Mouse (Mus musculus) intestine, embryonic 16.5 days (tissue): ENCODE data around the gene Rapgef3. TPM values are rescaled to one million over a fixed set of nuclear protein-coding genes. Genes with fewer than 3 reads are reported as not detected.

ENCODE experiments used
- ATAC-seq: fragments of 200-750 bp; cut with Nextera tagmentation; 2 replicates; pipeline ENCODE4 v1.8.0; 2017; ENCODE audit warnings: moderate TSS enrichment, moderate library complexity
- H3K27ac ChIP-seq: fragments of 300-500 bp; sonication (generic); 2 replicates; pipeline ENCODE4 v1.5.1; 2014; ENCODE audit warnings: mild to moderate bottlenecking, low read length
- H3K27me3 ChIP-seq: fragments of 300-500 bp; sonication (generic); replicated peaks from 2 replicates; pipeline ENCODE4 v1.6.1; 2014; ENCODE audit warnings: low read length, control low read depth, mixed read lengths; ENCODE audit not compliant: control insufficient read depth, insufficient read depth
- H3K36me3 ChIP-seq: fragments of 300-500 bp; sonication (generic); 2 replicates; pipeline ENCODE4 v1.6.1; 2014; ENCODE audit warnings: low read length, control low read depth; ENCODE audit not compliant: control insufficient read depth, insufficient read depth
- H3K4me1 ChIP-seq: fragments of 300-500 bp; sonication (generic); 2 replicates; pipeline ENCODE4 v1.6.1; 2014; ENCODE audit warnings: low read length, control low read depth, mixed read lengths; ENCODE audit not compliant: control insufficient read depth, insufficient read depth
- H3K4me2 ChIP-seq: fragments of 300-500 bp; sonication (generic); 2 replicates; pipeline ENCODE4 v1.6.1; 2014; ENCODE audit warnings: low read depth, low read length, control low read depth
- H3K4me3 ChIP-seq: fragments of 300-500 bp; sonication (generic); 2 replicates; pipeline ENCODE4 v1.5.1; 2014; ENCODE audit warnings: mild to moderate bottlenecking, low read length
- H3K9ac ChIP-seq: fragments of 300-500 bp; sonication (generic); 2 replicates; pipeline ENCODE4 v1.6.1; 2014; ENCODE audit warnings: low read depth, low read length
- H3K9me3 ChIP-seq: fragments of 300-500 bp; sonication (generic); 2 replicates; pipeline ENCODE4 v1.6.1; 2016; ENCODE audit warnings: low read length, control low read depth; ENCODE audit not compliant: control insufficient read depth
- WGBS: fragments of 180-500 bp; shearing (Covaris S2); extraction: QIAGEN DNeasy Blood & Tissue Kit; methylation state at CpG from one replicate; pipeline ENCODE4 v1.1.7; 2014; 5-methylcytosine and 5-hydroxymethylcytosine counted together
- polyA plus RNA-seq: library from polyadenylated mRNA; unstranded; fragments of >200 nt; fragmentation: Nextera tagmentation; extraction: Ambion mirVana; gene quantifications from 2 replicates; pipeline ENCODE4 v1.2.1, GENCODE M21; 2015

The Rapgef3 gene
- polyA plus RNA-seq, 1 experiment from 2014 or later: 7.9 TPM

GRCm38 (mm10) chr15:97796674-97797310, 29.0 kb upstream of the Rapgef3 start:
- H3K36me3 ChIP-seq: peaks cover 17% of the 10 kb centered on the region
- H3K27me3 ChIP-seq: no peaks in the 10 kb centered on the region
- H3K9ac ChIP-seq: no peak overlapping the region
- H3K9me3 ChIP-seq: no peaks in the 10 kb centered on the region
- no peak overlapping the region for H3K27ac ChIP-seq
- no peak for ATAC-seq
- no peak overlapping the region for H3K4me2 ChIP-seq
- WGBS: 95% methylated on average over 17 of the region's 17 CpGs
- H3K4me3 ChIP-seq: no peak overlapping the region
- no peaks in the 10 kb centered on the region for H3K4me1 ChIP-seq

DNA sequence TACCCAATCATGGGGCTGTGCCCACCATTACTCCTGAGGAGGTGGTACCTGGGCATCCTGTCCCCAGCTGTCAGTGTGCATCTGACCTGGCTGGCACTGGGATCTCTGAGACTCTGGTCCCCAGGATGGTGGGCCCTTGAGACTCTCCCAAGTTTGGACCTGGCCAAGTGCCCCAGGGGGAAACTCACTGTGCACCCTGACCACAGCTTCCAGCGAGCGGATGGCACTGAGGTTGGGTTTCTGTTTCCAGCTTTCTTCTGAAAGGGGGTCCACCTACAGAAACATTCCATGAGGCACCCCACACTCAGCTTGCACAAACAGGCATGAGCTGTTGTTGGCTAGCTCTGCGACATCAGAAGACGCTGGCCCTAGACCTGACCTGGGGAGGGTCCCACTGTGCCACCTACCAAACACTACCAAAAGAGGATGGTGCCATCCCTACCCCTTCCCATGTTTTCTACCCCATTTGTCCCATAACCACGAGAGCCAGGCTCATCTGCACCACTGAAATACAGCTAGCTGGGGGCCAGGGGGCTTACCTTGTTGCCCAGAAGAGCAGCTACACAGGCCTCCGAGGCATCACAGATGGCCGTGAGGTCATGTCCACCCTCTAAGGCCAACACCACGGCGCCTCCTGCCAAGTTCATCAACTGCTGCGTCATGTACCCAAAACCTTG, 27.9 kb upstream of the Rapgef3 start:
- 96% methylated on average over 10 of the region's 10 CpGs for WGBS
- Histone ChIP-seq H3K9ac (no peak overlapping the region), H3K4me1 (no peaks in the 10 kb centered on the region), H3K9me3 (no peaks in the 10 kb centered on the region), H3K4me3 (no peak overlapping the region), H3K27ac (no peak overlapping the region), H3K4me2 (no peak overlapping the region), H3K36me3 (peaks cover 18% of the 10 kb centered on the region), H3K27me3 (no peaks in the 10 kb centered on the region)
- ATAC-seq: no peak

DNA sequence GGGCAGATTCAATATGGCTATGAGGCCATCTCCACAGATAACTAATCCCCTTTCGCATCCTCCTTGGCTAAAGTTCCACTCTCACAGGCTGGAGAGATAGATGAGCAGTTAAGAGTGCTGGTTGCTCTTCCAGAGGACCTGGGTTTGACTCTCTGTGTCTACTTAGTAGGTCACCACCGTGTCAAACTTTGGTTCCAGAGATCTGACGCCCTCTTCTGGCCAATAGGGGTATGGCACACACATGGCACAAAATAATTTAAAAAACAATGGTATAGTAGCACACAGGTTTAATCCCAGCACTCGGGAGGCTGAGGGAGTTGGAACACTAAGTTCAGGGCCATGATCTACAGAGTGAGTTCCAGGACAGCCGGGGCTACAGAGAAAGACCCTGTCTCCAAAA, 26.5 kb upstream of the Rapgef3 start:
- Histone ChIP-seq H3K4me3 (no peak overlapping the region), H3K4me1 (no peaks in the 10 kb centered on the region), H3K9ac (no peak overlapping the region), H3K27me3 (no peaks in the 10 kb centered on the region), H3K4me2 (no peak overlapping the region), H3K36me3 (peaks cover 16% of the 10 kb centered on the region), H3K9me3 (no peaks in the 10 kb centered on the region), H3K27ac (no peak overlapping the region)
- 73% methylated on average over 5 of the region's 5 CpGs for WGBS
- no peak for ATAC-seq

DNA sequence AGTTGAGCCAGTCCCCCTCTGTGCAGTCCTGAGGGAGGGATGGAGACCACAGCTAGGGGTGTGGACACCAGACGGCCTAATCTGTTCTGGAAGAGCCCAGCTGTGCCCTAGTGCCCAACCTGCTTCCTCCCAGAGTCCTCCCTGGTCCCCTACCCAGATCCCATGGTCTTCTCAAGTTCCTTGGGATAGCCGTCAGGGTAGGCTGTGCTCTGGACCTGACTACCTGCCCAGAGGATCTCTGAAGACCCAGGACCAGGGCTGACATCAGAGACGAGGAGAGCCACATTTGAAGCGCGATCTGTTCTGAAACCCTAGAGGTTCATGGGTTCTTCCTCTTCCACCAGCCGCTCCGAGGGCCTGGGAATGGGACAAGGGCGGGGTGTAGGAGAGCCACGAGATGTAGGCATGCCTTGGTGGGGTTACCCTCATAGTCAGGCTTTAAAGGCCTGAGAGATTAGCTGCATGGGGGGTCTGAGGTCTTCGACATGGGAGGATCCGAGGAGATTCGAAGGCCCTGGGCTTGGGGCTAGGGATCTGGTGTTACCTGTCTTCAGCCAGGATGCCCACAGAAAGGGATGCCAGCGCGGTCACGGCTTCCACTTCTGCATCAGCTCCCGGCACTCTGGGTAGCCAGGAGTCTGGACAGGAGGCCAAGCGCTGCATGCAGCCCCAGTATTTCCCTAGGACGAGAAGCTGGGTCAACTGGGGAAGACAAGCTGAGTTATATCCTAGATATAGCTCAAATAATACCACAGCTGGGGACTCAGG, 25.8 kb upstream of the Rapgef3 start:
- H3K4me2 ChIP-seq: no peak overlapping the region
- H3K9me3 ChIP-seq: no peaks in the 10 kb centered on the region
- 90% methylated on average over 18 of the region's 18 CpGs for WGBS
- no peak for ATAC-seq
- peaks cover 16% of the 10 kb centered on the region for H3K36me3 ChIP-seq
- H3K4me3 ChIP-seq: no peak overlapping the region
- H3K4me1 ChIP-seq: peaks cover 5% of the 10 kb centered on the region
- no peaks in the 10 kb centered on the region for H3K27me3 ChIP-seq
- no peak overlapping the region for H3K27ac ChIP-seq
- no peak overlapping the region for H3K9ac ChIP-seq

GRCm38 (mm10) chr15:97791126-97791700, 23.4 kb upstream of the Rapgef3 start:
- H3K4me3 ChIP-seq: no peak overlapping the region
- no peak for ATAC-seq
- 88% methylated on average over 11 of the region's 11 CpGs for WGBS
- H3K4me2 ChIP-seq: no peak overlapping the region
- H3K9me3 ChIP-seq: no peaks in the 10 kb centered on the region
- H3K27me3 ChIP-seq: no peaks in the 10 kb centered on the region
- H3K9ac ChIP-seq: no peak overlapping the region
- peaks cover 7% of the 10 kb centered on the region for H3K4me1 ChIP-seq
- peaks cover 13% of the 10 kb centered on the region for H3K36me3 ChIP-seq
- no peak overlapping the region for H3K27ac ChIP-seq

DNA sequence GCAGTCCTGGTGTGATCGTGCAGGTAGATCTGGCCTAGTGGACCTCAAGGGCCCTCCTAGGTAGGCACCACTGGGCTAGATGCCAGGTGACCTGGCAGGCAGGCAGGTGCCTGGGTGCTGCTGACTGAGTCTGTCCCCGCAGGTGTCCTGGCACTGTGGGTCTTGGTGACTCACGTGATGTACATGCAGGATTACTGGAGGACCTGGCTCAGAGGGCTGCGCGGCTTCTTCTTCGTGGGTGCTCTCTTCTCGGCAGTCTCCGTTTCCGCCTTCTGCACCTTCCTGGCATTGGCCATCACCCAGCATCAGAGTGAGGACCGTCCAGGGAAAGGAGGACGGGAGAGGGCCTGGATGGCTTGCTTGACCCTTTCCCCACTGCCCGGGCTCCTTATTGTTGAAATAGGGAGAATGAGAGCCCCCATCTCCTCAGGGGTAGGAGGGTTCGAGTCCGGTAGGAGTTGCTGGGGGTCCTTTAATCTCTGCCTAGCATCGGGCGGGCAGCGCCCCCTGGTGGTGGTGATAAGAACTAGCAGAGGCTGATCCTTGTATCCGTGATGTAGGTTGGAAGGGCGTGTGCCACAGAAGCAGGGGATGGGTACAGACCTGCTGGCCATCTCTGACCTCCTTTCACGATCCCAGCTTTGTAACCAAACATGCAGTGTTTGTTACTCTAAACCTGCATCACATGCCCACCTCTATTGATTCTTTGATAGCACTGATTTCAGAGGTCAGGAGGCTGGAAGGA, 22.2 kb upstream of the Rapgef3 start:
- peaks cover 7% of the 10 kb centered on the region for H3K4me1 ChIP-seq
- H3K4me2 ChIP-seq: no peak overlapping the region
- H3K27ac ChIP-seq: no peak overlapping the region
- no peak for ATAC-seq
- no peaks in the 10 kb centered on the region for H3K9me3 ChIP-seq
- peaks cover 8% of the 10 kb centered on the region for H3K36me3 ChIP-seq
- no peak overlapping the region for H3K4me3 ChIP-seq
- WGBS: 55% methylated on average over 20 of the region's 20 CpGs
- no peak overlapping the region for H3K9ac ChIP-seq
- H3K27me3 ChIP-seq: no peaks in the 10 kb centered on the region

GRCm38 (mm10) chr15:97788821-97789220, 21.0 kb upstream of the Rapgef3 start:
- H3K27ac ChIP-seq: 0 out of 2 replicates have a peak overlapping the region, but pooled peaks have one; percentile 33
- H3K4me1 ChIP-seq: peaks cover 7% of the 10 kb centered on the region
- peaks cover 8% of the 10 kb centered on the region for H3K36me3 ChIP-seq
- 37% methylated on average over 6 of the region's 6 CpGs for WGBS
- H3K9me3 ChIP-seq: no peaks in the 10 kb centered on the region
- no peaks in the 10 kb centered on the region for H3K27me3 ChIP-seq
- H3K4me3 ChIP-seq: no peak overlapping the region
- no peak for ATAC-seq
- no peak overlapping the region for H3K4me2 ChIP-seq
- no peak overlapping the region for H3K9ac ChIP-seq

DNA sequence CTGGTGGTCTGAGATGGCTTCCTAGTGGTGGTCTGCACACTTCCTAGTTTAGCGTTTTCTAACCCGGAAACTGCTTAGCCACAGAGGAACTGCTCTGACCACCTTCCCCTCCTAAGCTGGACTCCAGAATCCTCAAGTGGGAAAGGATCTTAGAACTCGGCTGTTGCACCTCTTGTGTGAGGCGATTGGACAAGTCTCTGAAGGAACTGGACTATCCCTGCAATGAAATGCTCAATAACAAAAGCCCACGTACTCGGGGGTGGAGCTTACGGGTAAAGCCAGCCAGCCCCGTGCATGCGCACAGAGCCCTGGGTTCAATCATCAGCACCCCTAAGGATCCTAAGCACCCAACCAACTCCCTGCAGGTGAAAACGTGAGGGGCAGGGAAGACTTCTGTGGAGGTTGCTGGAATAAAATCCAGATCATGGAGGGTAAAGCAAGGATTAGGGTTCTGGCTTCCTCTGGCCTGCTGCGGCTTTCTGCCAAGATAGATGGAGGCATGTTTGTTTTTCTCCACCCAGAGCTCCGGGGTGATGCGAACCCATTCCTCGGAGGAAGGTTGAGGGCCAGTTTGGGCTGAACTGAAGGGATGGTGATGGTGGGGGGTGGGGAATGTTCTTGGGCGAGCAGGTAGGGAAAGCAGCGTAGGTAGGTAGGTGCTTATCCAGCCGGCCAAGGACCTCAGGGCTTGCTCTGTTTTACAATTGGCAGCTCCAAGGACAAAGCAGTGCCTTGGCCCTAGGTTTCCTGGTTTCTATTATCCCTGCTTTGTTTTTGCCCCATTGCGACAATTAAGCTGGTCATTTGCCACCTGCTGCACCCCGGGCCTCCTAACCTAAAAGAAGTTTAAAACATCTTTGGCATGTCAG, 20.3 kb upstream of the Rapgef3 start:
- peaks cover 7% of the 10 kb centered on the region for H3K4me1 ChIP-seq
- no peak overlapping the region for H3K4me2 ChIP-seq
- H3K27ac ChIP-seq: no peak overlapping the region
- no peak for ATAC-seq
- WGBS: 69% methylated on average over 19 of the region's 19 CpGs
- H3K27me3 ChIP-seq: no peaks in the 10 kb centered on the region
- H3K9ac ChIP-seq: no peak overlapping the region
- no peak overlapping the region for H3K4me3 ChIP-seq
- H3K9me3 ChIP-seq: no peaks in the 10 kb centered on the region
- H3K36me3 ChIP-seq: peaks cover 8% of the 10 kb centered on the region
